Mouse (Mus musculus): Measurements from ENCODE around the gene Olfr288.

GRCm38 (mm10) chr15:98161026-98161805 is 34.1 kb downstream of the Olfr288 start:
- TF ChIP-seq CTCF (IDR thresholded peaks at IDR 0.05; ENCODE audit: extremely low read depth, insufficient read depth, insufficient read length, insufficient replicate concordance) = no peak
- TF ChIP-seq POLR2A (IDR thresholded peaks at IDR 0.05; ENCODE audit: low read depth, low read length) = no peak

Measured in spleen, adult 2 months (tissue).